Mouse (Mus musculus) C2C12 (cell line): ENCODE results near the gene Ppp3cb.

Experiments used
- CTCF ChIP-seq: IDR thresholded peaks from one replicate; pipeline ENCODE4 v1.5.1; 2011; ENCODE audit not compliant: control insufficient read depth, insufficient read depth, insufficient read length
- MYOD1 ChIP-seq: IDR thresholded peaks from one replicate; pipeline ENCODE4 v1.6.1; 2011; ENCODE audit warnings: low read depth; ENCODE audit not compliant: control insufficient read depth, insufficient read length

DNA sequence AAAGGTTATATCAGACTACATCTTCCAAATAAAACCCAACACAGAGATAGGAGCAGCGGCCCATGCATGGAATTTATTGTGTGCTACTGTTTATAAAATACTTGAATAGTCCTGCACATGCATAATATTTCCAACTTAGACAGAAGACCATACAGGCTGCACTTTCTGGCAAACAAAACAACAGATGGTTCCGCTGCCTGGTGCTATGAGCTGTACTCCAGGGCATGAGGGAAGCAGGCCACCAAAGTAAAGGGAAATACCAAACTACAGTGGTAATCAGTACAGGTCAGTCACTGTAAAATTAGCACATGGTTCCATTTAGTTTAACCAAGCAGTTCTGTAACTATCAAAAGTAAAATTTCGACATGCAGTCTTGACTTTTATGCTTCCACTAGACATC is 46.4 kb downstream of the Ppp3cb start:
- TF ChIP-seq CTCF: no peak
- TF ChIP-seq MYOD1: no peak
